Mouse (Mus musculus) neutrophil, adult 5-6 weeks (primary cell): ENCODE measurements around the gene Msantd2. TPM values are rescaled to one million over a fixed set of nuclear protein-coding genes. Genes with fewer than 3 reads are reported as not detected.

Experiments
- ATAC-seq: fragments of 151-379, 151-347 bp; 2 replicates; pipeline ENCODE4 v1.8.0; 2017; ENCODE audit warnings: mild to moderate bottlenecking, moderate TSS enrichment; ENCODE audit not compliant: insufficient number of reproducible peaks, poor library complexity, low FRiP score, severe bottlenecking; ENCODE audit errors: extremely low read depth
- total RNA-seq: library from RNA; stranded (forward); fragments of 200-1000 nt; gene quantifications from 2 replicates; pipeline ENCODE4 v1.2.3, GENCODE M21; 2017

The Msantd2 gene
- total RNA-seq, 1 experiment from 2014 or later, result 56.7 TPM

- ATAC-seq, result no peak
These were observed 67.2 kb downstream of the Msantd2 start for GRCm38 (mm10) chr9:37556366-37556765.

- ATAC-seq, result no peak
These were observed 71.5 kb downstream of the Msantd2 start for GRCm38 (mm10) chr9:37560617-37561016.

GRCm38 (mm10) chr9:37563805-37564204 lies 74.7 kb downstream of the Msantd2 start:
- no peak for ATAC-seq

- no peak for ATAC-seq
These were observed 77.9 kb downstream of the Msantd2 start for GRCm38 (mm10) chr9:37567019-37567418.

GRCm38 (mm10) chr9:37567454-37567853 lies 78.3 kb downstream of the Msantd2 start:
- no peak for ATAC-seq

GRCm38 (mm10) chr9:37567892-37568604 lies 78.9 kb downstream of the Msantd2 start:
- ATAC-seq, result no peak

GRCm38 (mm10) chr9:37568605-37569214 lies 79.6 kb downstream of the Msantd2 start:
- no peak for ATAC-seq

- ATAC-seq, result no peak
These were observed 80.2 kb downstream of the Msantd2 start for GRCm38 (mm10) chr9:37569231-37569835.

- no peak for ATAC-seq
These were observed 83.2 kb downstream of the Msantd2 start for GRCm38 (mm10) chr9:37572204-37572876.

Other genes starting within 250 kb of the Msantd2 start
- gene Slc37a2, start 233.6 kb upstream of the Msantd2 start, total RNA-seq, result 30.0 and 30.4 TPM in 2 replicates
- 13.5 and 15.1 TPM in 2 replicates for gene Ccdc15, start 140.9 kb upstream of the Msantd2 start, total RNA-seq
- gene Hepacam, start 122.0 kb upstream of the Msantd2 start, total RNA-seq, result not detected in 2 replicates
- gene Robo4, start 87.4 kb upstream of the Msantd2 start, total RNA-seq, result 0.12 TPM in 1 of 2 replicates, not detected in the other
- not detected in 2 replicates for gene Robo3, start 56.1 kb upstream of the Msantd2 start, total RNA-seq
- gene Esam, start 38.8 kb downstream of the Msantd2 start, total RNA-seq, result 1.9 and 2.1 TPM in 2 replicates
- 0.70 TPM in 1 of 2 replicates, not detected in the other for gene Vsig2, start 49.9 kb downstream of the Msantd2 start, total RNA-seq
- gene Nrgn, start 63.6 kb downstream of the Msantd2 start, total RNA-seq, result 13.3 and 15.0 TPM in 2 replicates
- gene Siae, start 66.4 kb downstream of the Msantd2 start, total RNA-seq, result 6.4 and 10.5 TPM in 2 replicates
- 2.2 and 2.9 TPM in 2 replicates for gene Spa17, start 124.4 kb downstream of the Msantd2 start, total RNA-seq
- 49.5 and 53.0 TPM in 2 replicates for gene Tbrg1, start 168.0 kb downstream of the Msantd2 start, total RNA-seq
- 0.25 TPM in 1 of 2 replicates, not detected in the other for gene Panx3, start 179.9 kb downstream of the Msantd2 start, total RNA-seq
- not detected in 2 replicates for gene Olfr160, start 226.9 kb downstream of the Msantd2 start, total RNA-seq